Mouse (Mus musculus): Measurements from ENCODE around the gene H2-DMb1. TPM values are rescaled to one million over a fixed set of nuclear protein-coding genes. Genes with fewer than 3 reads are reported as not detected.

Gene H2-DMb1
- polyA plus RNA-seq, 1 experiment = not detected

DNA sequence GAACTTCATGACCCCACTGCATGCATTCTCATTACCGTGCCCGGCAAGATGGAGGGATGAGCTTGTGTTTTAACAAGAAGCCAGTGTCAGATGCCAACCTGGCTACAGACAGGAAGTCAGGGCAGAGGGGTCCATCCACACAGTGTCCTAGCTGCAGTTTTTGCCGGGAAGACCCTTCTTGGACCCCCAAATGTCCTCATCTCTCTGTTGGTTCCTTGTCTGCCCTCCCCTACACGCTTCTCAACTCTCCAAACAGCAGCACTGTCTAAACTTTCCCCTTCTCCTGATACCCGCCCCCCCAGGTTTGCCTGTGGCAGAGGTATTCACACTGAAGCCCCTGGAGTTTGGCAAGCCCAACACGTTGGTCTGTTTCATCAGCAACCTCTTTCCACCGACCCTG, 15.3 kb upstream of the H2-DMb1 start:
- Histone ChIP-seq H3ac (ENCODE audit: control insufficient read depth, insufficient read length, low read depth) (no peak overlapping the region), H3K4me3 (ENCODE audit: insufficient read depth, poor library complexity, severe bottlenecking) (no peak overlapping the region), H3K79me3 (ENCODE audit: low read depth) (no peaks in the 10 kb centered on the region), H3K27me3 (ENCODE audit: control insufficient read depth, insufficient read depth, insufficient read length) (peaks cover 25% of the 10 kb centered on the region), H3K36me3 (ENCODE audit: control insufficient read depth, insufficient read depth) (no peaks in the 10 kb centered on the region), H3K79me2 (ENCODE audit: control insufficient read depth, insufficient read depth) (no peaks in the 10 kb centered on the region)
- TF ChIP-seq FOSL1 (IDR thresholded peaks at IDR 0.05; ENCODE audit: insufficient read depth, low read length, poor library complexity, severe bottlenecking) = no peak
- TF ChIP-seq MYOG (IDR thresholded peaks at IDR 0.05; ENCODE audit: control insufficient read depth, extremely low read depth, insufficient read length) = no peak
- TF ChIP-seq MYOD1 (IDR thresholded peaks at IDR 0.05; ENCODE audit: control insufficient read depth, insufficient read length, low read depth) = no peak
- TF ChIP-seq CTCF (IDR thresholded peaks at IDR 0.05; ENCODE audit: control insufficient read depth, insufficient read depth, insufficient read length) = no peak
- no peak for TF ChIP-seq CEBPB (IDR thresholded peaks at IDR 0.05; ENCODE audit: low read depth)
- no peak for TF ChIP-seq USF1 (IDR thresholded peaks at IDR 0.05; ENCODE audit: low read depth)
- TF ChIP-seq MAX (IDR thresholded peaks at IDR 0.05) = no peak

GRCm38 (mm10) chr17:34138655-34139054, 14.2 kb upstream of the H2-DMb1 start:
- H3K4me3 ChIP-seq (ENCODE audit: insufficient read depth, poor library complexity, severe bottlenecking) = no peak overlapping the region
- H3ac ChIP-seq (ENCODE audit: control insufficient read depth, insufficient read length, low read depth) = no peak overlapping the region
- no peaks in the 10 kb centered on the region for H3K36me3 ChIP-seq (ENCODE audit: control insufficient read depth, insufficient read depth)
- TF ChIP-seq MYOD1 (IDR thresholded peaks at IDR 0.05; ENCODE audit: control insufficient read depth, insufficient read length, low read depth) (no peak), FOSL1 (IDR thresholded peaks at IDR 0.05; ENCODE audit: insufficient read depth, low read length, poor library complexity, severe bottlenecking) (no peak), CTCF (IDR thresholded peaks at IDR 0.05; ENCODE audit: control insufficient read depth, insufficient read depth, insufficient read length) (no peak), MAX (IDR thresholded peaks at IDR 0.05) (no peak), CEBPB (IDR thresholded peaks at IDR 0.05; ENCODE audit: low read depth) (no peak), MYOG (IDR thresholded peaks at IDR 0.05; ENCODE audit: control insufficient read depth, extremely low read depth, insufficient read length) (no peak), USF1 (IDR thresholded peaks at IDR 0.05; ENCODE audit: low read depth) (no peak)
- H3K79me2 ChIP-seq (ENCODE audit: control insufficient read depth, insufficient read depth) = no peaks in the 10 kb centered on the region
- no peaks in the 10 kb centered on the region for H3K79me3 ChIP-seq (ENCODE audit: low read depth)
- H3K27me3 ChIP-seq (ENCODE audit: control insufficient read depth, insufficient read depth, insufficient read length) = peaks cover 33% of the 10 kb centered on the region

- H3ac ChIP-seq (ENCODE audit: control insufficient read depth, insufficient read length, low read depth) = no peak overlapping the region
- no peaks in the 10 kb centered on the region for H3K36me3 ChIP-seq (ENCODE audit: control insufficient read depth, insufficient read depth)
- TF ChIP-seq FOSL1 (IDR thresholded peaks at IDR 0.05; ENCODE audit: insufficient read depth, low read length, poor library complexity, severe bottlenecking) (no peak), MYOG (IDR thresholded peaks at IDR 0.05; ENCODE audit: control insufficient read depth, extremely low read depth, insufficient read length) (no peak), USF1 (IDR thresholded peaks at IDR 0.05; ENCODE audit: low read depth) (no peak), CEBPB (IDR thresholded peaks at IDR 0.05; ENCODE audit: low read depth) (no peak), CTCF (IDR thresholded peaks at IDR 0.05; ENCODE audit: control insufficient read depth, insufficient read depth, insufficient read length) (no peak), MYOD1 (IDR thresholded peaks at IDR 0.05; ENCODE audit: control insufficient read depth, insufficient read length, low read depth) (no peak), MAX (IDR thresholded peaks at IDR 0.05) (no peak)
- peaks cover 38% of the 10 kb centered on the region for H3K27me3 ChIP-seq (ENCODE audit: control insufficient read depth, insufficient read depth, insufficient read length)
- no peaks in the 10 kb centered on the region for H3K79me2 ChIP-seq (ENCODE audit: control insufficient read depth, insufficient read depth)
- no peak overlapping the region for H3K4me3 ChIP-seq (ENCODE audit: insufficient read depth, poor library complexity, severe bottlenecking)
- H3K79me3 ChIP-seq (ENCODE audit: low read depth) = no peaks in the 10 kb centered on the region
Measured at GRCm38 (mm10) chr17:34139416-34139815, 13.5 kb upstream of the H2-DMb1 start.

GRCm38 (mm10) chr17:34140240-34140639, 12.6 kb upstream of the H2-DMb1 start:
- Histone ChIP-seq H3K27me3 (ENCODE audit: control insufficient read depth, insufficient read depth, insufficient read length) (peaks cover 41% of the 10 kb centered on the region), H3K79me2 (ENCODE audit: control insufficient read depth, insufficient read depth) (no peaks in the 10 kb centered on the region), H3K4me3 (ENCODE audit: insufficient read depth, poor library complexity, severe bottlenecking) (no peak overlapping the region), H3K79me3 (ENCODE audit: low read depth) (no peaks in the 10 kb centered on the region), H3K36me3 (ENCODE audit: control insufficient read depth, insufficient read depth) (no peaks in the 10 kb centered on the region), H3ac (ENCODE audit: control insufficient read depth, insufficient read length, low read depth) (no peak overlapping the region)
- TF ChIP-seq CEBPB (IDR thresholded peaks at IDR 0.05; ENCODE audit: low read depth) (no peak), CTCF (IDR thresholded peaks at IDR 0.05; ENCODE audit: control insufficient read depth, insufficient read depth, insufficient read length) (no peak), USF1 (IDR thresholded peaks at IDR 0.05; ENCODE audit: low read depth) (no peak), MAX (IDR thresholded peaks at IDR 0.05) (no peak), FOSL1 (IDR thresholded peaks at IDR 0.05; ENCODE audit: insufficient read depth, low read length, poor library complexity, severe bottlenecking) (no peak), MYOG (IDR thresholded peaks at IDR 0.05; ENCODE audit: control insufficient read depth, extremely low read depth, insufficient read length) (no peak), MYOD1 (IDR thresholded peaks at IDR 0.05; ENCODE audit: control insufficient read depth, insufficient read length, low read depth) (no peak)

DNA sequence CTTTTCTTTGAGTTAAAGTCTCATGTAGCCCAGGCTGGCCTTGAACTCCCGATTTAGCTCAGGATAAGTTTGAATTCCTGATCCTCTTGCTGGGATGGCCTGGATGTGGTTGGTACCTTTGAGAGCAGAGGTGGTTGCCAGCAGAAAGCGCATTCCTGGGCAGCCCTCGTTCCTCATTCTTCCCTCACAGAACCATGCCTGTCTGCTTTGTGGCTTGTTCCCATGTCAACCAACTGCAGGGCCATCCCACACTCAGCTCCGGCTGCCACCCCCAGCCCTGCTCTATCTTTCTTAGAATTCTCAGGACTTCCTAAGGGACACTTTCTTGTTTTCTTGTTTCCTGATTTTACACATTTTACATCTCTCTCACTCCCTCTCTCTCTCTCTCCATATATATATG, 11.4 kb upstream of the H2-DMb1 start:
- TF ChIP-seq FOSL1 (IDR thresholded peaks at IDR 0.05; ENCODE audit: insufficient read depth, low read length, poor library complexity, severe bottlenecking) = no peak
- TF ChIP-seq MYOG (IDR thresholded peaks at IDR 0.05; ENCODE audit: control insufficient read depth, extremely low read depth, insufficient read length) = no peak
- TF ChIP-seq MYOD1 (IDR thresholded peaks at IDR 0.05; ENCODE audit: control insufficient read depth, insufficient read length, low read depth) = no peak
- TF ChIP-seq USF1 (IDR thresholded peaks at IDR 0.05; ENCODE audit: low read depth) = no peak
- no peak for TF ChIP-seq CTCF (IDR thresholded peaks at IDR 0.05; ENCODE audit: control insufficient read depth, insufficient read depth, insufficient read length)
- no peak for TF ChIP-seq MAX (IDR thresholded peaks at IDR 0.05)
- TF ChIP-seq CEBPB (IDR thresholded peaks at IDR 0.05; ENCODE audit: low read depth) = no peak
- Histone ChIP-seq H3K4me3 (ENCODE audit: insufficient read depth, poor library complexity, severe bottlenecking) (no peak overlapping the region), H3ac (ENCODE audit: control insufficient read depth, insufficient read length, low read depth) (no peak overlapping the region), H3K27me3 (ENCODE audit: control insufficient read depth, insufficient read depth, insufficient read length) (peaks cover 44% of the 10 kb centered on the region), H3K79me3 (ENCODE audit: low read depth) (no peaks in the 10 kb centered on the region), H3K36me3 (ENCODE audit: control insufficient read depth, insufficient read depth) (no peaks in the 10 kb centered on the region), H3K79me2 (ENCODE audit: control insufficient read depth, insufficient read depth) (no peaks in the 10 kb centered on the region)

All from C2C12 (cell line).